Mouse (Mus musculus) lung, postnatal 0 days (tissue): ENCODE measurements around the gene Tnfrsf21. TPM values are rescaled to one million over a fixed set of nuclear protein-coding genes. Genes with fewer than 3 reads are reported as not detected.

Source experiments
- ATAC-seq: fragments of 200-750 bp; cut with Nextera tagmentation; 2 replicates; pipeline ENCODE4 v1.8.0; 2017; ENCODE audit warnings: moderate library complexity
- DNase-seq: peaks from one replicate; pipeline ENCODE4 v3.0.0-alpha.2; 2016; ENCODE audit warnings: low spot score
- H3K27ac ChIP-seq: fragments of 300-500 bp; sonication (generic); 2 replicates; pipeline ENCODE4 v1.5.1; 2014; ENCODE audit warnings: antibody characterized with exemption, mild to moderate bottlenecking, low read length, mixed read lengths
- H3K27me3 ChIP-seq: fragments of 300-500 bp; sonication (generic); replicated peaks from 2 replicates; pipeline ENCODE4 v1.6.1; 2014; ENCODE audit warnings: low read length, mixed read lengths; ENCODE audit not compliant: insufficient read depth
- H3K36me3 ChIP-seq: fragments of 300-500 bp; sonication (generic); 2 replicates; pipeline ENCODE4 v1.6.1; 2014; ENCODE audit warnings: low read length, mixed read lengths; ENCODE audit not compliant: insufficient read depth
- H3K4me1 ChIP-seq: fragments of 300-500 bp; sonication (generic); 2 replicates; pipeline ENCODE4 v1.6.1; 2014; ENCODE audit warnings: antibody characterized with exemption, low read depth, low read length, mixed read lengths; ENCODE audit not compliant: insufficient read depth
- H3K4me2 ChIP-seq: fragments of 300-500 bp; sonication (generic); replicated peaks from 2 replicates; pipeline ENCODE4 v1.6.1; 2014; ENCODE audit warnings: low read depth, mild to moderate bottlenecking, low read length, moderate library complexity, mixed read lengths
- H3K4me3 ChIP-seq: fragments of 300-500 bp; sonication (generic); 2 replicates; pipeline ENCODE4 v1.5.1; 2014; ENCODE audit warnings: low read depth, low read length
- H3K9ac ChIP-seq: fragments of 300-500 bp; sonication (generic); replicated peaks from 2 replicates; pipeline ENCODE4 v1.6.1; 2014; ENCODE audit warnings: low read depth, mild to moderate bottlenecking
- H3K9me3 ChIP-seq: fragments of 300-500 bp; sonication (generic); 2 replicates; pipeline ENCODE4 v1.6.1; 2016; ENCODE audit warnings: low read length, mixed read lengths
- CTCF ChIP-seq: IDR thresholded peaks from 2 replicates; pipeline ENCODE4 v1.5.1; 2016; ENCODE audit warnings: antibody characterized with exemption, mild to moderate bottlenecking
- EP300 ChIP-seq: IDR thresholded peaks from 2 replicates; pipeline ENCODE4 v1.6.1; 2016; ENCODE audit warnings: antibody characterized with exemption, mild to moderate bottlenecking, control low read depth
- WGBS: fragments of 180-500 bp; shearing (Covaris S2); extraction: QIAGEN DNeasy Blood & Tissue Kit; methylation state at CpG from one replicate; pipeline ENCODE4 v1.1.7; 2014; 5-methylcytosine and 5-hydroxymethylcytosine counted together
- polyA plus RNA-seq: library from polyadenylated mRNA; unstranded; fragments of >200 nt; fragmentation: Nextera tagmentation; extraction: Ambion mirVana; gene quantifications from 2 replicates; pipeline ENCODE4 v1.2.1, GENCODE M21; 2015

Gene Tnfrsf21
- polyA plus RNA-seq, 1 experiment from 2014 or later: 40.2 TPM

DNA sequence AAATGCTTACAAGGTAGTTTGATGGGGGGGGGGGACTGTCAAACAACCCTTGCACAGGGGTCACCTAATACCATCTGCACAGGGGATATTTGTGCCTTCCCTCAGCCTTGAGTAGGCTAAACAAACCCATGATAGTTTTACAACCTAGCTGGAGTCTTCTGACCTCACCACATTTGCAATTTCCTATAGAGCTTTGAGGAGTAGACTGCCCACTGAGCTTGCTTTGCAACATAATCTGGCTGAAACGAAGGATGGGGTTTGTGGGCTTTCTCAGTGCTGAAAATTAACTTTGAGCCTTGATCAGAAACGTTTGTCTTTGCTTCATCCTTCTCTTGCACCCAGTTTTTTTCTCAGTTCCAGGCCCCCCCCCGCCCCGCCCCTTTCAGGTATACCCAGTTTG lies 33.8 kb upstream of the Tnfrsf21 start:
- Histone ChIP-seq H3K9me3 (no peaks in the 10 kb centered on the region), H3K4me1 (no peaks in the 10 kb centered on the region), H3K36me3 (no peaks in the 10 kb centered on the region), H3K4me2 (no peak overlapping the region), H3K27ac (peak overlapping the region; percentile 68; the same call in 1 of the 2 replicates), H3K4me3 (no peak overlapping the region), H3K27me3 (no peaks in the 10 kb centered on the region), H3K9ac (no peak overlapping the region)
- no peak for TF ChIP-seq CTCF
- TF ChIP-seq EP300: no peak
- DNase-seq (no peak), ATAC-seq (no peak)
- 66% methylated on average over 4 of the region's 4 CpGs for WGBS

GRCm38 (mm10) chr17:42985837-42986589 lies 30.3 kb upstream of the Tnfrsf21 start:
- no peak overlapping the region for H3K4me3 ChIP-seq
- WGBS: 38% methylated on average over 9 of the region's 9 CpGs
- TF ChIP-seq CTCF (peak; percentile 49), EP300 (no peak)
- DNase-seq (peak; percentile 23), ATAC-seq (no peak)
- no peak overlapping the region for H3K9ac ChIP-seq
- no peaks in the 10 kb centered on the region for H3K27me3 ChIP-seq
- H3K36me3 ChIP-seq: no peaks in the 10 kb centered on the region
- H3K27ac ChIP-seq: no peak overlapping the region
- H3K4me1 ChIP-seq: no peaks in the 10 kb centered on the region
- H3K9me3 ChIP-seq: no peaks in the 10 kb centered on the region
- no peak overlapping the region for H3K4me2 ChIP-seq

DNA sequence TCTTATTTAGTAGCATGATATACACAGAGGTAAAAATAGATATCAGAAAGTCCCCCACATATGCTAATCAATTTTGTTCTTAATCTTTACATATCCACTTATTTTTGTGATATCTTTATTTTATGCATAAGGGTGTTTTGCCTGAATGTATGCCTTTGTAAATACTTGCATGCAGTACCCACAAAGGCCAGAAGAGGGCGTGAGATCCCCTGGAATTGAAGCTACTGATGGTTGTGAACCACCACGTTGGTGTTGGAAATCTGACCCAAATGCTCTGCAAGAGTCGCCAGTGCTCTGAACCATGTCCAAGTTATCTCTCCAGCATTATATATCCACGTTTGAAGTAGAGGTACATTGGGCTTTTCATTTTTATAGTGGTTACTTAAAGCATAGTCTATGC lies 28.7 kb upstream of the Tnfrsf21 start:
- ATAC-seq (no peak), DNase-seq (peak; percentile 24)
- H3K9me3 ChIP-seq: no peaks in the 10 kb centered on the region
- peak; percentile 68 for TF ChIP-seq CTCF
- TF ChIP-seq EP300: no peak
- no peak overlapping the region for H3K4me2 ChIP-seq
- no peaks in the 10 kb centered on the region for H3K27me3 ChIP-seq
- H3K4me1 ChIP-seq: no peaks in the 10 kb centered on the region
- H3K36me3 ChIP-seq: no peaks in the 10 kb centered on the region
- no peak overlapping the region for H3K9ac ChIP-seq
- WGBS: 18% methylated on average over 4 of the region's 4 CpGs
- H3K4me3 ChIP-seq: no peak overlapping the region
- no peak overlapping the region for H3K27ac ChIP-seq

GRCm38 (mm10) chr17:42989981-42990380 lies 26.4 kb upstream of the Tnfrsf21 start:
- peak; percentile 27; the same call in 1 of the 2 replicates for ATAC-seq
- peak; percentile 25 for DNase-seq
- WGBS: 80% methylated on average over 4 of the region's 4 CpGs
- Histone ChIP-seq H3K4me1 (no peaks in the 10 kb centered on the region), H3K27me3 (no peaks in the 10 kb centered on the region), H3K36me3 (no peaks in the 10 kb centered on the region), H3K9me3 (no peaks in the 10 kb centered on the region), H3K27ac (no peak overlapping the region), H3K4me2 (no peak overlapping the region), H3K4me3 (no peak overlapping the region), H3K9ac (no peak overlapping the region)
- TF ChIP-seq CTCF (peak; percentile 46), EP300 (no peak)

DNA sequence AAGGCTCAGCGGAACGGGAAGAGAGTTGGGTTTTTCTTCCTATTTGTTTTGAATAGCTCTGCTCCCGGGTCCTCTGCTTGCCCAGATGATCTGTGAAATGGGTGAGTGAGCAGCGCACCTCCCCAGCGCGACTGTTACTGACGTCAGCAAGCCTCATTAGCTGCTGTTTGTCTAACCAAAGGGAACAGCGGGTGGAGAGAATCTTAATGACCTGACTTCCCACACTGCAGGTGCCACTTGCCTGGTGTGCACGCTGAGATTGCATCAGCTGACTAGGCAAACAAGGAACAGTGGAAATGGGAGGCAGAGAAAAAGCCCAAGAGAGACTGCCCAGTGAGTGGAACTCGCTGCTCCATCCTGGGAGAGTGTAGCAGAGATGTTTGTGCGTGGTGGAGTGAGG lies 25.2 kb upstream of the Tnfrsf21 start:
- no peak overlapping the region for H3K4me2 ChIP-seq
- no peaks in the 10 kb centered on the region for H3K9me3 ChIP-seq
- ATAC-seq: peak; percentile 78

DNA sequence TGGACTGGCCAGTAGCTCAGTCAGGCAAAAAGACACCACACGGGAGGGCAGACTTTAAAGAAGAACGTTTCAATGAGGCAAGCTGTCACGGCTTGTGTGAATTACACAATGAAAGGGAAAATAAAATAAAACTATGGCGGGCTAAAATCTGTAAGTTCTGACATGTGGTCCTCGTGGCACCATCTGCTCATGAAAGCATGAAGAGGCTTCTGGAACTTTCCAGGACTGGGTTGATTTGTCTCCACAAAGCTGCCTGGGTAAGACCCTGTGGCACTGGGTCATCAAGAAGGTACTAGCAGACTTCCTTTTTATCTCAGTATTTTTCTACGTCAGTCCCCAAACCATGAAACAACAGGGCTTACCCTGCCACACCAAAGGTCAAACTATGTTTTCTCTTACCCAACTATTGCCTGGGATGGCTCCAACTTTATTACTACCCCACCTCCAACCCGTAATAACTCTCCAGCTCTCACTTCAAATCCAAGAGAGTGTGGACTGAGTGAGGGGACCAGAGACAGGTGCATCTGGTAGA lies 16.8 kb upstream of the Tnfrsf21 start:
- no peak for ATAC-seq
- no peaks in the 10 kb centered on the region for H3K9me3 ChIP-seq
- no peak overlapping the region for H3K4me3 ChIP-seq
- H3K27ac ChIP-seq: no peak overlapping the region
- H3K9ac ChIP-seq: no peak overlapping the region
- 70% methylated on average over 7 of the region's 7 CpGs for WGBS
- no peaks in the 10 kb centered on the region for H3K27me3 ChIP-seq
- no peaks in the 10 kb centered on the region for H3K4me1 ChIP-seq
- no peak for DNase-seq
- H3K36me3 ChIP-seq: no peaks in the 10 kb centered on the region
- no peak for TF ChIP-seq CTCF
- no peak for TF ChIP-seq EP300
- H3K4me2 ChIP-seq: no peak overlapping the region

More for the DNA sequence above, 25.2 kb upstream of the Tnfrsf21 start:
- H3K36me3 ChIP-seq: no peaks in the 10 kb centered on the region
- no peak overlapping the region for H3K9ac ChIP-seq
- no peaks in the 10 kb centered on the region for H3K27me3 ChIP-seq
- WGBS: 46% methylated on average over 11 of the region's 11 CpGs
- no peak for TF ChIP-seq EP300
- TF ChIP-seq CTCF: no peak
- H3K4me3 ChIP-seq: no peak overlapping the region
- no peaks in the 10 kb centered on the region for H3K4me1 ChIP-seq
- DNase-seq: peak; percentile 54
- H3K27ac ChIP-seq: no peak overlapping the region
